Mouse (Mus musculus) stomach, postnatal 0 days (tissue): Measurements from ENCODE around the gene Olfr286.

Experiments used
- CTCF ChIP-seq: IDR thresholded peaks from 2 replicates; pipeline ENCODE4 v1.5.1; 2016; ENCODE audit warnings: antibody characterized with exemption, low read depth, mild to moderate bottlenecking, moderate library complexity
- EP300 ChIP-seq: optimal IDR thresholded peaks from 2 replicates; pipeline ENCODE3; 2016; ENCODE audit warnings: antibody characterized with exemption

GRCm38 (mm10) chr15:98184456-98184855 lies 49.8 kb downstream of the Olfr286 start:
- TF ChIP-seq EP300 = no peak
- no peak for TF ChIP-seq CTCF
